Mouse (Mus musculus): ENCODE data around the gene Msi2. TPM values are rescaled to one million over a fixed set of nuclear protein-coding genes. Genes with fewer than 3 reads are reported as not detected.

Gene Msi2
- polyA plus RNA-seq, 1 experiment from 2014 or later, result 25.3 TPM

GRCm38 (mm10) chr11:88585171-88585632, 133.1 kb downstream of the Msi2 start:
- Histone ChIP-seq H3K4me3 (peak overlapping the region; percentile 47), H3K4me1 (peaks cover 98% of the 10 kb centered on the region), H3K9me3 (replicated peaks) (no peaks in the 10 kb centered on the region), H3K27ac (replicated peaks) (peak overlapping the region; percentile 94), H3K27me3 (ENCODE audit: low read depth, poor library complexity, severe bottlenecking) (no peaks in the 10 kb centered on the region), H3K36me3 (peaks cover 30% of the 10 kb centered on the region)
- DNase-seq (ENCODE audit: low spot score), result peak; percentile 86
- 6% methylated on average over 10 of the region's 10 CpGs for WGBS

DNA sequence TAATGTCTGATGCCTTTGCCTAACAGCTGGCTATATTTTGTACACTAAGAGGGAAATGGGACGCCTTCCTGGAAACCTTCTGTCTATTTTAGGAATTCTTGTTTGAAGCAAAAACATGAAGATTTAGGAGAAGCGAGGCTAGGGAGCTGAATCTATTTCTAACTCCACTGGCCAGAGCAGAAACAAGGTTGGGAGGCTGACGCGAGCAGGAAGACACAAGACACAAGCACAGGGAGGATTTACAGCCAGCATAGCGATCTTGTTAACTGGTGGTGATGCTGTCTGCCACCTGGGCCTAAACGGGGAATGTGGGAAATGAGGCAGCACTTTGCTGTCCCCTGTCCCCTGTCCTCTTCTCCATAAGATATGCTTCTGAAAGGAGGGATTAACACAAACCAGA, 134.4 kb downstream of the Msi2 start:
- H3K27ac ChIP-seq (replicated peaks), result peak overlapping the region; percentile 94
- H3K9me3 ChIP-seq (replicated peaks), result no peaks in the 10 kb centered on the region
- H3K36me3 ChIP-seq, result peaks cover 28% of the 10 kb centered on the region
- WGBS, result 7% methylated on average over 6 of the region's 6 CpGs
- no peaks in the 10 kb centered on the region for H3K27me3 ChIP-seq (ENCODE audit: low read depth, poor library complexity, severe bottlenecking)
- DNase-seq (ENCODE audit: low spot score), result no peak
- H3K4me3 ChIP-seq, result peak overlapping the region; percentile 47
- H3K4me1 ChIP-seq, result peaks cover 98% of the 10 kb centered on the region

DNA sequence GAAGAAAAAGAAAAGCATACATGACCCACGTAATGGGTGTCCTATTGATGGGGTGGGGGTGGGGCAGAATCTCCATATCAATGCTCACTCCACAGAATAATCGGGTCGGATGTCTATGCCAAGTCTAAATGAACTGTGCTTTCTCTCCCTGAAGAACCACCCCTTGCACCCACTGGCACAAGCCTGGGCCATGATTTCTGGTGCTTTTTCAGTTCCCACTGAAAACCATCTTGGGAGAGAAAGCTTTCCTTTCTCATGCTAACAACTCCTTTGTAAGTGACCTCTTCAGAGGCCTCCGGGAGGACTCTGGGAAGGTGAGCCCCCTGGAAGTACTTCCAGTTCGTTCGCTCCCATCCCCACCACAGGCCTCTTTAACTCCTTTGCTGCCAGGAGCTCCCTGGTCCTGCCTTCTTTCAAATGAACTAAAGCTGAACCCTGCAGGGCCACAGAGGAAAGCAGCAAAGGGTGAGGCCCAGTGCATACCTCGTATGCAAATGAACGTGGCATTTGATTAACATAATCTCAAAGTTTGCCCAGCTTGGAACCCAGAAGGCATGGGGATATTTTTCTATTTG, 135.0 kb downstream of the Msi2 start:
- Histone ChIP-seq H3K27me3 (ENCODE audit: low read depth, poor library complexity, severe bottlenecking) (no peaks in the 10 kb centered on the region), H3K4me1 (peaks cover 98% of the 10 kb centered on the region), H3K4me3 (peak overlapping the region; percentile 47), H3K36me3 (peaks cover 26% of the 10 kb centered on the region), H3K9me3 (replicated peaks) (no peaks in the 10 kb centered on the region), H3K27ac (replicated peaks) (peak overlapping the region; percentile 94)
- 3% methylated on average over 8 of the region's 8 CpGs for WGBS
- DNase-seq (ENCODE audit: low spot score), result peak; percentile 78

- peak; percentile 49 for DNase-seq (ENCODE audit: low spot score)
- 4% methylated on average over 7 of the region's 7 CpGs for WGBS
- H3K27me3 ChIP-seq (ENCODE audit: low read depth, poor library complexity, severe bottlenecking), result no peaks in the 10 kb centered on the region
- H3K36me3 ChIP-seq, result peaks cover 28% of the 10 kb centered on the region
- no peaks in the 10 kb centered on the region for H3K9me3 ChIP-seq (replicated peaks)
- H3K27ac ChIP-seq (replicated peaks), result peak overlapping the region; percentile 94
- H3K4me1 ChIP-seq, result peaks cover 98% of the 10 kb centered on the region
- H3K4me3 ChIP-seq, result peak overlapping the region; percentile 47
Measured at GRCm38 (mm10) chr11:88582781-88583180, 135.5 kb downstream of the Msi2 start.

- H3K27ac ChIP-seq (replicated peaks), result peak overlapping the region; percentile 94
- peaks cover 29% of the 10 kb centered on the region for H3K36me3 ChIP-seq
- no peaks in the 10 kb centered on the region for H3K9me3 ChIP-seq (replicated peaks)
- H3K4me1 ChIP-seq, result peaks cover 98% of the 10 kb centered on the region
- no peaks in the 10 kb centered on the region for H3K27me3 ChIP-seq (ENCODE audit: low read depth, poor library complexity, severe bottlenecking)
- peak overlapping the region; percentile 47 for H3K4me3 ChIP-seq
- WGBS, result 21% methylated on average over 13 of the region's 13 CpGs
- DNase-seq (ENCODE audit: low spot score), result peak; percentile 55
Measured at GRCm38 (mm10) chr11:88582021-88582707, 136.1 kb downstream of the Msi2 start.

GRCm38 (mm10) chr11:88581375-88581774, 136.9 kb downstream of the Msi2 start:
- H3K4me1 ChIP-seq, result peaks cover 98% of the 10 kb centered on the region
- H3K27ac ChIP-seq (replicated peaks), result peak overlapping the region; percentile 94
- 75% methylated on average over 7 of the region's 7 CpGs for WGBS
- no peaks in the 10 kb centered on the region for H3K9me3 ChIP-seq (replicated peaks)
- DNase-seq (ENCODE audit: low spot score), result no peak
- peaks cover 34% of the 10 kb centered on the region for H3K36me3 ChIP-seq
- H3K27me3 ChIP-seq (ENCODE audit: low read depth, poor library complexity, severe bottlenecking), result no peaks in the 10 kb centered on the region
- peak overlapping the region; percentile 47; the same call in 1 of the 2 replicates for H3K4me3 ChIP-seq

DNA sequence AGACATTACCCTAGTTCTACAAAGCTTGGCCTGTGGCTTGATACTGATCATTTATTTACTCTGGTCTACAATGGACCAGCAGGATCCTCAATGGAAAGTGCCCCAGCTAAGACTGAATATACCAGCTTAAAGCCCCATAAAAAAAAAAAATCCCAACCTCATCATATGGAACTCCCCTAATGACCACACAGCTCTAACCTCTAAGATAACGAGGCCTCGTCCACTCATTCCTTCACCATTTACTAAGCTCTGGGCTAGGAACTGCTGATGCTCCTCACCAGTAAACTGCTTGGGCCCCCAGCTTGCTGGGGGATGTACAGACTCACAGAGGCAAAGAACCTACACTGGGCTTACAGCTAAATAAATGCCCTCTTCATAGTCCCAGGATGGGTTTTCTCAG, 139.6 kb downstream of the Msi2 start:
- Histone ChIP-seq H3K9me3 (replicated peaks) (no peaks in the 10 kb centered on the region), H3K4me3 (no peak overlapping the region), H3K27ac (replicated peaks) (peak overlapping the region; percentile 70), H3K4me1 (peaks cover 96% of the 10 kb centered on the region), H3K27me3 (ENCODE audit: low read depth, poor library complexity, severe bottlenecking) (no peaks in the 10 kb centered on the region), H3K36me3 (peaks cover 38% of the 10 kb centered on the region)
- DNase-seq (ENCODE audit: low spot score), result no peak
- 87% methylated on average over 2 of the region's 2 CpGs for WGBS

DNA sequence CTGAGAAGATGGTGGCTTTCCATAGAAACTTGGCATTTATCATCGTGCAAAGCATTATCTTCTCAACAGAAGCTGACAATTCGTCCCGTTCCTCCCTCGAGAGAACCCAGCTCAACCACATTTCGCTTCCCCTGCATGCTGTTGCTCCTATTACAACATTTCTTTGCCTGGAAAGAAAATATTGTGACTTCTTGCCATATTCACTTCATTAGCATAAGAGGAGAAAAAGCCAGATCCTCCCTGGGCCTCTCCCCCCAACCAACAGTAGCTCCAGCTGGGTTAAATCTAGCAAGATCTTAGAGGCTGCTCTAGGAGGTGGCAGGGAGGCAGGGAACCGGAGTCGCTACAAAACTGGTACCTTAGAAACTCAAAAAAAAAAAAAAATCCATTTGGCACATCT, 141.2 kb downstream of the Msi2 start:
- Histone ChIP-seq H3K27ac (replicated peaks) (peak overlapping the region; percentile 70), H3K27me3 (ENCODE audit: low read depth, poor library complexity, severe bottlenecking) (no peaks in the 10 kb centered on the region), H3K4me3 (no peak overlapping the region), H3K9me3 (replicated peaks) (no peaks in the 10 kb centered on the region), H3K36me3 (peaks cover 53% of the 10 kb centered on the region), H3K4me1 (peaks cover 94% of the 10 kb centered on the region)
- no peak for DNase-seq (ENCODE audit: low spot score)
- WGBS, result 82% methylated on average over 7 of the region's 7 CpGs

- peaks cover 54% of the 10 kb centered on the region for H3K36me3 ChIP-seq
- 59% methylated on average over 7 of the region's 7 CpGs for WGBS
- H3K4me1 ChIP-seq, result peaks cover 90% of the 10 kb centered on the region
- no peaks in the 10 kb centered on the region for H3K27me3 ChIP-seq (ENCODE audit: low read depth, poor library complexity, severe bottlenecking)
- H3K27ac ChIP-seq (replicated peaks), result peak overlapping the region; percentile 70
- DNase-seq (ENCODE audit: low spot score), result no peak
- H3K9me3 ChIP-seq (replicated peaks), result no peaks in the 10 kb centered on the region
- no peak overlapping the region for H3K4me3 ChIP-seq
Measured at GRCm38 (mm10) chr11:88576233-88576998, 141.9 kb downstream of the Msi2 start.

DNA sequence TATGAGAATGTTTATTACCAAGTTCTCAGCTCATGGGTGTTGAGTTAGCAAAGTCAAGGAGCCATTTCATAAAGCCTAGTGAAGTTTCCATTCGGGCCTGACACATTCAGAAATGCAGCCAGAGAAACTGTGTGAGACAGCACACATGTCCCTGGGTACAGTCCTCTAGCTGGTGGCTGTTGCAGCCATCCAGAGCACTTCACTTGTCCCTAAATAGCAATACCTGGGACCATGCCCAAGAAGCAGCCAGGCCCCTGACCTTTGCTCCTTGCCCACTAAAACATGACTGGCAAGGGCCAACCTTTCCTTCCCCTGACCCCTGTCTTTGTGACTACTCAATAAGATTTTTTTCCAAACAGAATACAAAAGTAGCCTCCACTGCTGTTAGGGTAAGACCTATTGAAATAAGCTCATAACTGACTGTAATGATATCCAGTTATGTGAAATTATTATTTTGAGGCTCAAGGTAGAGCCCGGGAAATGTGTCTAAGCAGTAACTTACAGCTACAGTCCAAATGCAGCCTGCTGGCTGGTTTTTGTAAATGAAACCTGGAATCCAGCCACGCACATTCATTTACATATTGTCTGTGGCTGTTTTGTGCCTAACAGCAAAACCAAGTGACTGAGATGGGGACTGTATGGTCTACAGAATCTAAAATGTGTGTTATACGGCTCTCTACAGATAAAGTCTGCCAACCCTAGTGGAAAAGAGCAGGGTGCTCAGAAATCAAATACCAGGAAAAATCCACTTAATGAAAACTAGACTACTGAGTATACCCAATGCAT, 143.5 kb downstream of the Msi2 start:
- H3K4me1 ChIP-seq, result peaks cover 91% of the 10 kb centered on the region
- H3K4me3 ChIP-seq, result no peak overlapping the region
- H3K27me3 ChIP-seq (ENCODE audit: low read depth, poor library complexity, severe bottlenecking), result no peaks in the 10 kb centered on the region
- WGBS, result 83% methylated on average over 4 of the region's 4 CpGs
- H3K9me3 ChIP-seq (replicated peaks), result no peaks in the 10 kb centered on the region
- no peak for DNase-seq (ENCODE audit: low spot score)
- H3K27ac ChIP-seq (replicated peaks), result peak overlapping the region; percentile 70; the same call in 1 of the 2 replicates
- peaks cover 58% of the 10 kb centered on the region for H3K36me3 ChIP-seq

- Histone ChIP-seq H3K9me3 (replicated peaks) (no peaks in the 10 kb centered on the region), H3K36me3 (peaks cover 43% of the 10 kb centered on the region), H3K27ac (replicated peaks) (peak overlapping the region; percentile 23; the same call in 1 of the 2 replicates), H3K4me3 (no peak overlapping the region), H3K4me1 (peaks cover 89% of the 10 kb centered on the region), H3K27me3 (ENCODE audit: low read depth, poor library complexity, severe bottlenecking) (no peaks in the 10 kb centered on the region)
- DNase-seq (ENCODE audit: low spot score), result no peak
- 95% methylated on average over 5 of the region's 5 CpGs for WGBS
Measured at GRCm38 (mm10) chr11:88573013-88573412, 145.3 kb downstream of the Msi2 start.

- Histone ChIP-seq H3K27me3 (ENCODE audit: low read depth, poor library complexity, severe bottlenecking) (no peaks in the 10 kb centered on the region), H3K36me3 (peaks cover 39% of the 10 kb centered on the region), H3K9me3 (replicated peaks) (no peaks in the 10 kb centered on the region), H3K4me3 (no peak overlapping the region), H3K4me1 (peaks cover 89% of the 10 kb centered on the region), H3K27ac (replicated peaks) (no peak overlapping the region)
- DNase-seq (ENCODE audit: low spot score), result no peak
- WGBS, result 90% methylated on average over 11 of the region's 11 CpGs
Measured at GRCm38 (mm10) chr11:88572461-88572860, 145.9 kb downstream of the Msi2 start.
